Mouse (Mus musculus) bone marrow macrophage, adult 2 months (primary cell): Measurements from ENCODE around the gene Ttc16. TPM values are rescaled to one million over a fixed set of nuclear protein-coding genes. Genes with fewer than 3 reads are reported as not detected.

Experiments
- H3K27ac ChIP-seq: 2 replicates; pipeline ENCODE4 v1.5.1; 2012; ENCODE audit warnings: low read depth, low read length; ENCODE audit not compliant: insufficient read depth
- H3K4me1 ChIP-seq: 2 replicates; pipeline ENCODE4 v1.6.1; 2012; ENCODE audit warnings: low read length; ENCODE audit not compliant: control insufficient read depth, insufficient read depth
- H3K4me3 ChIP-seq: 2 replicates; pipeline ENCODE4 v1.5.1; 2012; ENCODE audit warnings: mild to moderate bottlenecking, low read length, moderate library complexity; ENCODE audit not compliant: insufficient read depth
- CTCF ChIP-seq: IDR thresholded peaks from 2 replicates; pipeline ENCODE4 v1.5.1; 2012; ENCODE audit warnings: low read depth, mild to moderate bottlenecking, low read length, moderate library complexity
- POLR2A ChIP-seq: IDR thresholded peaks from 2 replicates; pipeline ENCODE4 v1.6.1; 2012; ENCODE audit warnings: mild to moderate bottlenecking, low read depth, low read length, borderline replicate concordance
- polyA plus RNA-seq: library from polyadenylated mRNA; stranded (reverse); fragments of >200 nt; gene quantifications from 2 replicates; pipeline ENCODE4 v1.2.4, GENCODE M21; 2012; ENCODE audit not compliant: missing spikeins, insufficient read depth, insufficient read length

The Ttc16 gene
- polyA plus RNA-seq, 1 experiment = not detected

- TF ChIP-seq CTCF (no peak), POLR2A (no peak)
- no peak overlapping the region for H3K27ac ChIP-seq
- no peak overlapping the region for H3K4me3 ChIP-seq
- no peaks in the 10 kb centered on the region for H3K4me1 ChIP-seq
These were observed 41.1 kb upstream of the Ttc16 start for GRCm38 (mm10) chr2:32816497-32816896.

GRCm38 (mm10) chr2:32811959-32812358 lies 36.5 kb upstream of the Ttc16 start:
- Histone ChIP-seq H3K4me1 (no peaks in the 10 kb centered on the region), H3K27ac (no peak overlapping the region), H3K4me3 (no peak overlapping the region)
- TF ChIP-seq CTCF (no peak), POLR2A (no peak)

- no peak overlapping the region for H3K27ac ChIP-seq
- TF ChIP-seq POLR2A (no peak), CTCF (no peak)
- H3K4me1 ChIP-seq = no peaks in the 10 kb centered on the region
- H3K4me3 ChIP-seq = no peak overlapping the region
These were observed 33.6 kb upstream of the Ttc16 start for GRCm38 (mm10) chr2:32808816-32809566.

GRCm38 (mm10) chr2:32798251-32798962 lies 23.0 kb upstream of the Ttc16 start:
- Histone ChIP-seq H3K27ac (no peak overlapping the region), H3K4me1 (peaks cover 12% of the 10 kb centered on the region), H3K4me3 (no peak overlapping the region)
- no peak for TF ChIP-seq POLR2A
- no peak for TF ChIP-seq CTCF

- peaks cover 12% of the 10 kb centered on the region for H3K4me1 ChIP-seq
- no peak overlapping the region for H3K27ac ChIP-seq
- no peak overlapping the region for H3K4me3 ChIP-seq
- TF ChIP-seq POLR2A (no peak), CTCF (no peak)
These were observed 20.4 kb upstream of the Ttc16 start for GRCm38 (mm10) chr2:32795748-32796418.

- H3K4me3 ChIP-seq = no peak overlapping the region
- no peak for TF ChIP-seq CTCF
- no peak for TF ChIP-seq POLR2A
- H3K4me1 ChIP-seq = no peaks in the 10 kb centered on the region
- H3K27ac ChIP-seq = no peak overlapping the region
These were observed 15.9 kb upstream of the Ttc16 start for GRCm38 (mm10) chr2:32791297-32791696.

GRCm38 (mm10) chr2:32788581-32788980 lies 13.1 kb upstream of the Ttc16 start:
- Histone ChIP-seq H3K4me3 (no peak overlapping the region), H3K27ac (no peak overlapping the region), H3K4me1 (peaks cover 2% of the 10 kb centered on the region)
- TF ChIP-seq POLR2A (no peak), CTCF (no peak)

GRCm38 (mm10) chr2:32787176-32787575 lies 11.7 kb upstream of the Ttc16 start:
- peaks cover 2% of the 10 kb centered on the region for H3K4me1 ChIP-seq
- no peak overlapping the region for H3K4me3 ChIP-seq
- TF ChIP-seq POLR2A (no peak), CTCF (no peak)
- H3K27ac ChIP-seq = no peak overlapping the region

- TF ChIP-seq POLR2A = no peak
- TF ChIP-seq CTCF = no peak
- peaks cover 2% of the 10 kb centered on the region for H3K4me1 ChIP-seq
- no peak within 1 kb of the TSS for H3K27ac ChIP-seq
- no peak within 1 kb of the TSS for H3K4me3 ChIP-seq
These were observed 8.7 kb upstream of the Ttc16 start, which contains the start of gene Cfap157 for GRCm38 (mm10) chr2:32784048-32784681. Gene Cfap157, minus strand, starts transcription at chr2:32784428.
